Mouse (Mus musculus) NIH3T3 (cell line): Measurements from ENCODE around the gene Samd13.
A peak's percentile ranks its signal among the peaks of the same experiment; 100 is the strongest.

Experiments used
- DNase-seq: peaks from one replicate; pipeline ENCODE4 v3.0.0-alpha.2; 2012; ENCODE audit warnings: low read depth

Gene Samd13

DNA sequence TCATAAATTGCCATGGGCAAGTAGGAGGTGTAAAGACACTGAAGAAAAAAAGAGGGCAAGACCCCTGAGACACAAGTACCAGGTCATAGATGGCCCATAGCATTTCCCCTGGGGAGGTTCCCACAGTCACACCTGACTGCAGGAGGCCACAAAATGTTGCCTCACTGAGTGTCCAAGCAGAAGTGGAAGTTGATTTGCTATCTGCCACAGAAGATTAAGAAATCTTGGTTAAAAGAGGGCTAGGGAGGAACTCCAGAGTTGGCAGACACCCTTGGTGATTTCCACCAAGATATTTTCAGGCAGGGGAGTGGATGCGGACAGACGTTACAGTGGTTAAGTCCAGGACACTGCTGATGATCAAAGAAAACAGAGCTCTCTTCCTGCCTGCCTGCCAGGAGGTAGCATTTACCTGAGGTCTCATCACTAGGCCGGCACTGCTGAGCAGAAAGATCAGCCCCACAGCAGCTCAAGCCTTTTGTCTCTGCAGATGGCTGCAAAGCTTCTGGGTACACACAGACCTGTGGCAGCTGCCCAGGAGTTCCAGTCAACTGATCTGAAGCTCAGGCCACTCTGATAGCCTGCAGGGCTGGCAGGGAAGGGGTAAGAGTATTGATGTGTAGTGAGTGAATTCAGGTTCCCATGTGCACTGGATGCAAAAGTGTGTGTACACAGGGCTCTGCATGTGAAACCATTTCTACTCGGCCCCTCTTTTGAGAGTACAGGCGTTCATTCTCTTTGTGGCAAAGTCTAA lies 68.7 kb downstream of the Samd13 start:
- DNase-seq, result no peak

DNA sequence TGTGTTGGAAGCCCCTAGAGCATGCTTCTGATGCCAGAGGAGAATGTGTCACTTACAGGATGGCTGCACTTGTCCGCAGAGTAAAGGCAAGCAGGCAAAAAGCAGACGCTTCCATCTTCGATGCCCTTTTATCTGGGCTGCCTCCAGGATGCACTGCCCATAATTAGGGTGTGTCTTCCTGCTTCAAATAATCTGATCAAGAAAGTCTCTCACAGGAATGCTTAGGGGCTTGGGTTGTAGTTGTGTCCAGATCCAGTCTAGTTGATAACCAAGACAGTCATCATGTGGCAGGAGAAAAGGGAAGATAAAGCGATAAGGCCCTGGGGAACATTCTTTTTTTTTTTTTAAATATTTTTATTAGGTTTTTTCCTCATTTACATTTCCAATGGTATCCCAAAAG lies 69.9 kb downstream of the Samd13 start, which contains the start of gene Dnase2b:
Gene Dnase2b, minus strand, starts transcription at position 101 of the 400 bp plus-strand sequence.
- DNase-seq, result no peak

DNA sequence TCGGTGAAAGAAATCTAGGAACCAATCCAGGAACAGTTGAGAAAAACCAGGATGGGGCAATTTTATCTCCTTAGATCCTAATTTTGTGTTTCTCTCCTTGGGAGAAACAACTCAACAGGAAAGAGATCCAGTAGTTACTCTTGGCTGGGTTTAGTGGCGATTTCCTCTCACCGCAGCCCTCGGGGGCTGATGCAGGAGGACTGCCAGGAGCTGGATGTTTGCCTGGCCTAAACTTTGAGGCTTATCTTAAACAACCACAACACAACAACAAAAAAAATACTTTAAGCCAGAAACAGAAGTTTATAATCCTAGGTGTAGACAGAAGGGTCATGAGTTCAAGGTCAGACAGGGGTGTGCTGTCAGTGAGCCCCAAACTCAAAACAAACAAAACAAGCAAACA lies 73.6 kb downstream of the Samd13 start:
- peak; percentile 73 for DNase-seq

DNA sequence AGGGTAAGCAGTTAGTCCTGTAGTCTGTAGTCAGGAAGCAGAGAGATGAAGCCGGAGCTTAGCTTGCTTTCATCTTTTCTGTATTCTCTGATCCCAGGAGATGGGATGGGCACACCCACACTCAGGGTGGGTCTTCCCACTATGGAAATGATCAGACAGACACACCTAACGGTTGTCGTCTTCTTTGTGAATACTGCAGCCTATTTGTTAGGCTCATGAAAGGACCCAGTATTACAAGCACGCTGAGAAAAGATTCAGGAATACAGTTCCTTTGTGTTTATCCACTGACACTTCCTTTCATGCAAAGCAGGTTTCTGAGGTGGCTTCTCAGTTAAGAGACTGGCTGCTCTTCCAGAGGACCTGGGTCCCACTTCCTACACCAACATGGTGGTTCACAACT lies 74.1 kb downstream of the Samd13 start:
- DNase-seq, result no peak

DNA sequence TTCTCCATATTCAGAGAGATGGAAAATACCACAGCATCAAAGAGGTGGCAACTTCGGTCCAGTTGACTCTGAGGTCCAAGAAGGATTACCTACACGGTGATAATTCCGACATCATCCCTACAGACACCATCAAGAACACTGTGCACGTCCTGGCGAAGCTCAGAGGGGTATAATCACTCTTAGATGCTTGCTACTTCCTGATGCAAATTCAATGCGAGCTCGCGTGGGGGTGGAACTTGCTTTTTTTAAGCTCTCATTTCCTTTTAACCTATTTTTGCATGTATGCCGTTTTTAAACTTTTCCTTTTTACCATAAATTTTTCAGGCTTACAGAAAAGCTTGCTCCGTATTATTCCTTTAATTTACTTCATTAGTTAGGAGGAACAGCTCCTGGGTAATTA lies 75.1 kb downstream of the Samd13 start:
- no peak for DNase-seq

DNA sequence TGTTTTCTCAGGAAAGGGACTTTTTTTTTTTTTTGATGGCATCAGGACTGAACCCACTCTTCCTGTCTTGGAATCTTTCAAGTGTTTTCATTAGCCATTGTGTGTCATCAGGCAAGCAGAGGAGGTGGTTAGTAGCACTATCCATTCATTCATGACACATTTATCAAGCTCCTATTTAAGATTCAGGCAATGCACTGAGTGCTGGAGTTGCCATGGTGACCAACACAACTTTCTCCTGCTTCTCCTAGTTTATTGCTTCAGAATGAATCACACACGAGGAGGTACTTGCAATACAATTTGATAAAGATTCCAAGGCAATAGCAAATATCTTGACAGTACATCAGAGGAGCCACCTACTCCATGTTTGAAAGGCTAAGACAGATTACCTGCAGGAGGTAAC lies 78.0 kb downstream of the Samd13 start:
- DNase-seq, result peak; percentile 87

DNA sequence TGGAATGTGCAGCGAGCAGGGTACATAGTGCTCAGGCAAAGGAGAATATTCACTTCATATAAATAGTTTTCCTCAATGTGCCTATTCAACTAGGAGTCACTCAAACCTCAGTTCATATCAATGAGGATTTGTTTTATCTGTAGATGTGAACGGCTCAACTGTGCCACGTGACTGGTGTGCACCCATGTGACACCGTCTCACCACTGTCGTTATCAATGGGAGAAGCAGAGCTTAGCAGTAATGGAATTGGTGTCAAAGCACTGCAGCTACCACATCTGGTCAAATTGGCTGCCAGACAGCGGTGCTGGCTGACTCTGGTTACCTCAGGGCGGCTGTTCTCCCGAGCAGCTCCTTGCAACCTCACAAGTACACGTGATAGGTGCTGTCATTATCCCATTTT lies 80.7 kb downstream of the Samd13 start:
- no peak for DNase-seq

DNA sequence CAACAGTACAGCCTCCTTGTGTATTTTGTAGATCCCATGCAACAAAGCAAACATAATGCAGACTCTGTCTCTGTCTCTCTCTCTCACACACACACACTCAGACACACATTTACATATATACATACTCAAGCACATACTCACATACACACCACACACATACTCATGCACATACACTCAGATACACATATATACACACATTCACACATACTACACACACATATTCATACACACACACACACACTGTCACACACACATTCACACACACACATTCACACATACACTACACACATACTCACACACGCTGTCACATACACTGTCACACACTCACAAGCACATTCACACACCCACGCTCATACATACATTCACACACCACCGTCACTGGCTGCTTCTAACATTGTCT lies 82.9 kb downstream of the Samd13 start:
- no peak for DNase-seq

DNA sequence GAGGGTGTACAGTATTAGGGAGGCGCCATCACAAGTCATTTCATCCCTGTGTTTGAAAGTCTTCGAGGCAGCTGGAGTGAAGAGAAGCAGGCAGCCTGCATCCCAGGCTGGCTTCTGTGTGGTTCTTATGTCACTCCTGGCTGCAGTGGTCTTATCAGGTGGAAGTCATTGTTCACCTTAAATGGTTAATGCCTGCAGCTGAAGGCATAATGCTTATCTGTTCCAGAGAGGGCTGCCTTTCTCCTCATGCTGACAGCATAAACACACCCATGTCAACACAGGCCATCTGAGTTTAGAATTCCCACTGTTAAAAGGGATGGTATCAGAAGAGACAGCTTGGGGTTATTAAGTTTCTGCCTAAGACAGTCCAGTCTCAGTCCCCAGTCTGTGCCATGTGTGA lies 84.2 kb downstream of the Samd13 start:
- no peak for DNase-seq

DNA sequence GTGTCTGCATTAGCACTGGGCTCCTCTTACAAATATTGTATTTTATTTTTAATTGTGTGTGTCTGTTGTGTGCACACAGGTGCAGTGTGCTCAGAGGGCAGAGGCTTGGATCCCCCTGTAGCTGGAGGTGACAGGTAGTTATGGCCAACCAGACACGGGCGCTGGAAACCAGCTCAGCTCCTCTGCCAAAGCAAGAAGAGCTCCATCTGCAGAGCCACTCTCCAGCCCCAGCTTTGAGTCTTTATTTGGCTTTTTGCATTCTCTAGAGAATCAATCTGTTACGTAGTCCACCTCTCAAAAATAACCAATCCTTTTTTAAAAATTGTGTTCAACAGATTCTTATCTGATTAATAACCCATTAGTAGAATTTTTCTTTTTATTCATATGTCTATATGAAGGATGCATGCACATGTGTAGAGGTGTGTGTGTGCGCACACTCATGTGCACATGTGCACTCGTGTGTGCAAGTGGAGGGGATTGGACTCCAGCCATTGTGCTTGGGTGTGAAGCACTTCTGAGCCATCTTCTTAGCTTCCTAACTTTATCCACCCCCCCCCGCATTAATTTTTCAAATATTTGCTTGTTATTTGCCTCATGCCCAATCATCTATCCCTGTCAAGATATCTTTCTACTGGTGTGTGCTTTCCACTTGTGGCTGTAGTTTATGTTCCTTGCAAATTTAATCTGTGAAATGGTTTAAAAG lies 86.0 kb downstream of the Samd13 start:
- no peak for DNase-seq

DNA sequence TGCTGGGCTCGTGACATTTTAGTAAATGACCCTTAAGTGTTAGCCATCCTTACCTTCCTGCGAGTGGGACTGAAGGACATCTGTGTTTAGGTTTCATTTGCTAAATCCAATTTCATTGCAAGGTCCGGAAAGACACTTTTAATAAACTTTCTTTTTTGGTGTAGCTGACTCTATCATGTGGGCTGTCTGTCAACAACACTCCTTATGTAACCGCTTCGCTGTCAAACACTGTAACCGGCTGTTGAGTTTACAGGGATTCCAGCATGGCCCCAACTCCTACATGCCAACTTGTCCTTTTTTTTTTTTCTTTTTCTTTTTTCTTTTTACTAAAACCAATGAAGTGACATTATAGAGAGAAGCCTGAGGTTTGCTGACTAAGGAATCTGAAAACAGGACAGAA lies 87.0 kb downstream of the Samd13 start:
- DNase-seq, result no peak

DNA sequence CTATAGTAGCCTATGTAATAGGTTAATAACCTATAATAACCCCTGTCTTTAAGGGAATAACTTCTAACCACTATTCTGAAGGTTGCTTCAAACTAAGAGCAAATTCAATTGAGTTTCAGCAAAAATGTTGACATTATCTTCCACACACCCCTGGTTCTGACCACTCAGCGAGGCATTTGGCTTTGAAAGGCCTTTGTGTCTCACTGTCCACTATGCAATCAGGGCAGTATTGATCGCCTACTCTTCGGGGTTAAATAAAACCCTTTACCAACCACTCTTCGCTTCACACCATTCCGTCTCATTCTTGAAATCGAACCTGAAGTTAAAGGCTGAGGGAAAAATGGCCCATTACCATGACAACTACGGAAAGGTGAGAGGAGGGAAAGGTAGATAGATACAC lies 88.5 kb downstream of the Samd13 start:
- no peak for DNase-seq

DNA sequence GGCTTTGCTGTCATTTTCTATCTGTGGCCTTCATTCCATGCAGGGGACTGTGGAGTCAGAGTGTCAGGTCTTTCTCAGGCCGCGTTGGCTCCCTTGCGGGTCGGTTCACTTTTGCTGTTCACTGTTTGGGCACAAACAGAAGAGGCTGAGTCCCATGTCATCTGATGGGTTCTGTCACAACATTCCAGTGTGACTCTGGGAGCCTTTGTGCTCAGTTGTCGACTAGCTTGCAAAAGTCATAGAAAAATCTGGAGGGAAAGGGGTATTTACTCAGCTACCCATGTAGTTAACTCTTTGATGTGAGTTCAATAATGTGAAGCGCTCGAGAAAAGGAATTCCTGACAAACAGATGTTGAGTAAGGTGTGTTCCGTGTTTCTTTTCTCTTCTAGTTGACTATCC lies 89.0 kb downstream of the Samd13 start:
- no peak for DNase-seq

DNA sequence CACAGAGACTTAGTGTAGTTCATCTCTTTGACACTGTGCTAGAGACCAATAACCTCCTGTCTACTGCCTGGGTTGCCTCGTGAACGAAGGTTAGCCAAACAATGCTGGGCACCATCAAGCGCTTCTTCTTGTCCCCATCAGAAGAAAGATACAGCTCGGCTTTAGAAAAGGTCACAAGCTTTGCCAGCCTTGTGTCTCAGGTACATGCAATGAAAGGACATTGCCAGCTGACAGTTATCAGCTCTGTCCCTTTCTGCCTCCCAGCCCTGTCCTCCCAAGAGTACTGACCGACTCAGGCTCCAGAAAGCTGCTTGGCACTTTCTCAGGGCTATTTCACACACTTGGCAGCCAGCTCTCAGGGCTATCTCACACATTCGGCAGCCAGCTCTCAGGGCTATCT lies 90.0 kb downstream of the Samd13 start:
- no peak for DNase-seq
